Mouse (Mus musculus) E14TG2a.4 (cell line): ENCODE measurements at regions not wholly inside any gene's neighbourhood (a gene's known extent, or its start where the extent isn't known, plus 50 kb on each side); places are given as distances from the start of the nearest gene placed in this dataset.

Experiments
- CTCF ChIP-seq: conservative IDR thresholded peaks from 2 replicates; pipeline ENCODE4 v1.5.1; 2014; ENCODE audit warnings: low read length
- POU5F1 ChIP-seq: IDR thresholded peaks from 2 replicates; pipeline ENCODE4 v1.6.1; 2014; ENCODE audit warnings: low read length, borderline replicate concordance

- no peak for TF ChIP-seq CTCF
- TF ChIP-seq POU5F1, result no peak
Measured at GRCm38 (mm10) chr10:98842721-98843120, 71.5 kb upstream of the Atp2b1 start.
